Mouse (Mus musculus) thymus, postnatal 0 days (tissue): ENCODE data around the gene Hes1. TPM values are rescaled to one million over a fixed set of nuclear protein-coding genes. Genes with fewer than 3 reads are reported as not detected.
A peak's percentile ranks its signal among the peaks of the same experiment; 100 is the strongest.

Experiments used
- DNase-seq: peaks from one replicate; pipeline ENCODE4 v3.0.0-alpha.2; 2015; ENCODE audit warnings: low spot score
- polyA plus RNA-seq: library from polyadenylated mRNA; unstranded; fragments of >200 nt; fragmentation: Nextera tagmentation; extraction: Ambion mirVana; gene quantifications from 2 replicates; pipeline ENCODE4 v1.2.1, GENCODE M21; 2015

Hes1 gene
- polyA plus RNA-seq = 35.6 and 36.3 TPM in 2 replicates

- peak; percentile 86 for DNase-seq
Observed at GRCm38 (mm10) chr16:30063984-30064453, at the start of gene Hes1. Gene Hes1 (plus strand): TSS chr16:30064384.

DNA sequence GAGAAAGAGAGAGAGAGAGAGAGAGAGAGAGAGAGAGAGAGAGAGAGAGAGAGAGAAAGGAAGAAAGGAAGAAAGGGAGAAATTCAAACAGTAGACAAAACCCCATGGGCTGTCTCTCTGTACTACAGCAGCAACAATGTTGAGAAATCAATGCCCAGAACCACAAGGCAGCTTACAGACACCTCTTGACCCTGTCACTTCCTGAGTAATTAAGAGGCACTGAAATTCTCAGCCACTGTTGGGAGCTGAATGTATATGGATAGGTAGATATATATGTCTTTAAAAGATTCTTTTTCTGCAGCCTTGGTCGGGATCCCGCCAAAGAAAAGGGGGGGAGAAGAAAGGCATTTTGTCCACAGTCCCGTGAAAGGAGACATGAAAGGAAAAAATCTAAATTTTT lies 48.1 kb upstream of the Hes1 start:
- no peak for DNase-seq

GRCm38 (mm10) chr16:30020124-30020523 lies 44.1 kb upstream of the Hes1 start:
- DNase-seq = no peak

GRCm38 (mm10) chr16:30022352-30022751 lies 41.8 kb upstream of the Hes1 start:
- DNase-seq = no peak

DNA sequence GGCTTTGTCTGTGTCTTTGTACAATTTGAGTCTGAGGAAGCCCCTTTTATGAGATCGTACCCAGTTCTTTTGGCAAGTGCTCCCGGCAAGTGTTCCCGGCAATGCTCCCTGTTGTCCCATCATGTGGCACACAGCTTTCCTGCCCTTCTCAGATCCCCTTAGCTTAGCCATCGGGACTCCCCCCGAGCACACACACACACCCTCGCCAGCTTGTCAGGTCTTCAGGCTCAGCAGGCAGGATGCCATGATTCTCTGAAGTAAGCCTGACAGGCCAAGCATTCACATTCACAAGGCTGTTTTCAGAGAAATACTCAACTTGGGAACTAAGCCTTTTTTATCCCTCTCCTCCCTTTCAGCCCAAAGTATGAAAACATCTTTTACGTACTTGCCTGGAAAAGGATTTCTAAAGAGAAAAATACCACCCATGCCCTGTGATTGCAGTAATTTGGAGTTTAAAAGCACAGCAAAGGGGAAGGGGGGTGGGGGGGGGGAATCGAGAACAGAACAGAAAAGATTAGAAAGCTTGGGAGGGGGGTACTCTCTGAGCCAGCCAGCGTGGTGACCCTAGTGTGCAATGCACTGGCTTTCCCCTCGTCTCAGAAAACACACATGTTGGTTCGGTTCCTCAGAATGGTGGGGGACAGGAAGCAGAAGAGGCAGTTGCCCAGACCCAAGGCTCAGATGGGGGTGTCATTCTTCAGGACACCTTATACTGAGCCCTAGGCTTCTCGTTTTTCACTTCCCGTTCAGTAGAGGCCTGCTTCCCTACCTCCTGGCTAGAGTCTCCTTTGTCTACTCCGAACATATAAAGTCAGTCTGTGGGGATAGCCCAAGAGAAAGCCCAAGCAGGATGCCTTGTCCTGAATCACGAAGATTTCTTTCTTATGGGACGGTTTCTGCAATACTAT lies 41.0 kb upstream of the Hes1 start:
- DNase-seq = no peak

GRCm38 (mm10) chr16:30024681-30025262 lies 39.4 kb upstream of the Hes1 start:
- DNase-seq = peak; percentile 62

DNA sequence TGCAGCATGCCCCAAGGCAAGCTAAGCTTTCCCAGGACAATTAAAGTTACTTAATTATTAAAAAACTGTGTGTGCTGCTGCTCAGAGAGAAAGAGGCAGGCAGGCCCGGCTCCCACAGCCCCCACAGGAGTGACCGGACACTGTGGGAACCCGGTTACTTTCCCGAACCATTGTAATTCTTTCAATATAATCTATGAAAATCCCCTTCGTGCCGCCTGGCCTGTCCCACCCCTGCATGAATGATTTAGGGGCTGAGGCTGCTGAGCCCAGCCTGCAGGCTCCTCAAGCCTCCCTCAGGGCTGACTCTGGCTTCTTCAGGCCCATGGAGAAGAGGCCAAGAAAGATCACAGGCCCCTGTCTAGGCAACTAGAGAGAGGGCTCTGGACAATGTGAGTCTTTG lies 36.0 kb upstream of the Hes1 start:
- no peak for DNase-seq

- DNase-seq = no peak
Observed at GRCm38 (mm10) chr16:30029264-30030003, 34.8 kb upstream of the Hes1 start.

GRCm38 (mm10) chr16:30032326-30032904 lies 31.8 kb upstream of the Hes1 start:
- DNase-seq = no peak

DNA sequence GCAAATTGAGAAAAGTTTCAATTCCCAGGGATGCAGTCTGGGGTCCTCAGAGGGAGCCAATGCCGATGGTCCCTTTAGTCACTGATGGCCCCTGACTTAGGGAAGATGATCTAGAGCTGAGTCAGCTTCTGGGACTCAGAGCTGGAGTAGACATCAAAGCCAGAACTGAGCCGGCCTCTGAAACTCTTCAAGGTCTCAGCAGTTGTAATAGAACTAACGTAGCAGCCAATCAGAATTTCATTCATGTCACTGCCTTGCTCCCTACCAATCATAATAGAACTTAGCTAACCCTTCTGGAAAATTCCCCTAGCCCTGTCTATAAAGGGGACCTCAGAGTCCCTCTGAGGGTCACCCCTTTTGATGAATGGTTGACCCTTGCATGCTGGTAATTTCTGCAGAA lies 30.8 kb upstream of the Hes1 start:
- no peak for DNase-seq

DNA sequence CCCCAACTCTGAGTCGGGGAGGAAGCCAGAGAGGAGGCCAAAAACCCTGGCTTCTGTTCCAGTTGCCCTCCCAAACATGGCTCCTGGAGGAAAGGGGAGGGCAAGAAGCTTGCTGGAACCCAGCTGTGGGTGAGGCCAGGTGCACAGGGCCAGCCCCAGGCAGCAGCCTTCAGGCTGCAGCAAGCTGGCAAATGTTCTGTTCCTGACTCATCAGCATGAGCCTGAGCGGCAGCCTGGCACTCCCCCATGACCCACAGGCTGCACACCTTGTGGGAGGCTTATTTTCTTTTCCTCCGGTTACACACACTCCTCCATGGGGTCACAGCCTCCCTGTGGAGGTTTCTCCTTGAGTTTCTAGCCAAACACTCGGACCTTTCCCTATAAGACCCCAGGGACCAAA lies 30.2 kb upstream of the Hes1 start:
- no peak for DNase-seq

DNA sequence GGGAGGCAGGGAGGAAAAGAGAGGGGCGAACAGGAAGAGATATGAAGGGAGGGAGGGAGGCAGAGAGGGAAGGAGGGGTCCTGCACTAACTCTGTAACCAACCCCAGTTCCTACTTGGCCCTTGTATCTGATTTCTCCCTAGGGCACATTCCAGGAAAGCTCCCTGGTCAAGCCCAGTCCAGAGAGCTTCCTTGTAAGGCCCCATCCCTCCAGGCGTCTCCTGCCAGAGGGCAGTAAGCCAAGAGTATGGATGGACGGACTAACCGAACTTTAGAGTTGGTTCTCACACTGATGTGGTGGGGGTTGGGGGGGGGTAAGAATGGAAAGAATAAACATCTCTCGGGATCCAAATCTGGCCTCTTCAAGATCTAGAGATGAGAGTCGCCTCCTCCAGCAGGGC lies 29.7 kb upstream of the Hes1 start:
- no peak for DNase-seq

DNA sequence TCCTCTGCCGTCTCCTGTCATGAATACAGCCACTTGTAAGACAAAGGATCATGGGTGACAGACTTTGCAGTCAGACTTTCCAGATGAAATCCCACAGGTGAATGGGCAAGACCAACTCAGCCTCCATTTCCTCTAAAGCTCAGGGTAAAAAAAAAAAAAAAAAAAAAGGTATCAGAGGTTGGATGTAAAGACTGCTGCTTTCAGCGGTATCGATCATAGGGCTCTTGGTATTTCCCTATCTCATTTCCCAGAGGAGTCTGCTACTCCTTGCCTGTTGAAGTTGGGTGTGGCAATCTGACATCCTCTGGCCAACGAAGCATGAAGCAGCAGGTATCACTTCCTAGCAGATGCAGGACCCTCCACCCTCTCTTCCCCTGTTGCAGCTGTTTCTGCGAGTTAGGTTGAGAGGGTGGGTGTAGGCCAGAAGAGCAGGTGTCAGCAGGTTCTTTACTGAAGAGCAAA lies 29.2 kb upstream of the Hes1 start:
- no peak for DNase-seq

GRCm38 (mm10) chr16:30036104-30036503 lies 28.1 kb upstream of the Hes1 start:
- no peak for DNase-seq

DNA sequence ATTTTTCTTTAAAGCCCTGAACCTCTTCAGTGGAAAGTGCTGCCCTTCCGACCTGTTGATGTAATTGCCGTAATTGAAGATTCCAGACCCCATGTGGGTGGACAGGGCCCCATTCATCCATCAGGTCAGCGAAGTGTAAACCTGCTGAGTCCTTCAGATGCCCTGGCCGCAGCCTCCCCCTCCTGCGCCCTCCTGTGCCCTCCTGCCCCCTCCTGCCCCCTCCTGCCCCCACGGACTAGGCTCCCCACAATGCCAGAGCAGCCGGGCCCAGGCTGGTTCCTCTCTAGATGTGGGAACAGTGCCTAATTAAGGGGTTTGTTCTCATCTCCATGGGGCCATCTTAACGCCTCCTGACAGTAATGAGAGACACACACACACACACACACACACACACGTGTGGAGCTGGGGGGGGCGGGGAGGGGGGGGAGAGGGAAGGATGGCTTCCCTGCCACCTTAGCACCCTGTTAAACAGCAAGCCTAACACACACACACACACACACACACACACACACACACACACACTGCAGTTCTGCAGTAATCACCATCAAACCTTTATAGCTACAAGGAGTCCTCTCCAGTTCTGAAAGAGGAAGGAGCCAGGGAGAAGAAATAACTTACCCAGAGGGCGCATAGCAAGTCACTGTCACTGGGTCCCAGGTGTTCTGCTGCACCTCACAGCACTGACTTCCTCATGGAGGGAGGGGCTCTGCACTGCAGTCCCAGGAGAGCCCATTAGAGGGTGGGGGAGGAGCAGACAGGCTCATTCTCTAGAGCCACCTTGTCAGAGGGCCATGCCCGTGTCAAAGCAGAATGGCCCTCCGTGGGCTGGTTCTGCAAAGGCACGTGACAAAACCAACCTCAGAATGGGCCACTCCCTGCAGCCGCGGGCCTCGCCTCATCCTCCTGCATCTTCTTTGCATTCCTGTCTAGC lies 25.3 kb upstream of the Hes1 start:
- peak; percentile 77 for DNase-seq

- no peak for DNase-seq
Observed at GRCm38 (mm10) chr16:30039841-30040240, 24.3 kb upstream of the Hes1 start.

GRCm38 (mm10) chr16:30042859-30043258 lies 21.3 kb upstream of the Hes1 start:
- no peak for DNase-seq

GRCm38 (mm10) chr16:30045615-30046014 lies 18.6 kb upstream of the Hes1 start:
- no peak for DNase-seq

GRCm38 (mm10) chr16:30047010-30047409 lies 17.2 kb upstream of the Hes1 start:
- DNase-seq = no peak

GRCm38 (mm10) chr16:30047421-30047831 lies 16.8 kb upstream of the Hes1 start:
- no peak for DNase-seq
